Mouse (Mus musculus) cerebellum, adult (tissue): ENCODE results near the gene Hist1h2ao.
A peak's percentile ranks its signal among the peaks of the same experiment; 100 is the strongest.
"Not testable (repeated sequence)": the region's sequence is repeated elsewhere in the genome, so short reads cannot be mapped to it uniquely, and the experiment has no call there.

Source experiments
- ATAC-seq: cut with Nextera tagmentation; 2 replicates; pipeline ENCODE4 v1.9.2; 2017; ENCODE audit warnings: mild to moderate bottlenecking, moderate library complexity, mixed read lengths; ENCODE audit not compliant: insufficient number of reproducible peaks, low FRiP score, low TSS enrichment

Gene Hist1h2ao

GRCm38 (mm10) chr13:21803058-21803457 is 7.2 kb upstream of the Hist1h2ao start:
- not testable (repeated sequence) for ATAC-seq

- 0 out of 2 replicates have a peak, but pooled peaks have one; percentile 22 for ATAC-seq
Observed at GRCm38 (mm10) chr13:21811074-21811473, 809 bp downstream of the Hist1h2ao start.

- ATAC-seq, result 0 out of 2 replicates have a peak, but pooled peaks have one; percentile 62
Observed at GRCm38 (mm10) chr13:21811539-21811938, 1.3 kb downstream of the Hist1h2ao start, which contains the start of gene Hist1h4m. Gene Hist1h4m (plus strand): TSS chr13:21811746.

GRCm38 (mm10) chr13:21812092-21812491 is 1.8 kb downstream of the Hist1h2ao start:
- ATAC-seq, result not testable (repeated sequence)

- ATAC-seq, result not testable (repeated sequence)
Observed at GRCm38 (mm10) chr13:21820082-21820890, 10.0 kb downstream of the Hist1h2ao start.

GRCm38 (mm10) chr13:21828511-21828910 is 18.2 kb downstream of the Hist1h2ao start:
- ATAC-seq, result no peak

- no peak for ATAC-seq
Observed at GRCm38 (mm10) chr13:21830344-21830743, 20.1 kb downstream of the Hist1h2ao start.

- ATAC-seq, result peak; percentile 83
Observed at GRCm38 (mm10) chr13:21831418-21832394, 21.4 kb downstream of the Hist1h2ao start, which contains the start of gene Hist1h4n. Gene Hist1h4n (minus strand): TSS chr13:21832196.

- peak; percentile 97 for ATAC-seq
Observed at GRCm38 (mm10) chr13:21833461-21833860, 23.2 kb downstream of the Hist1h2ao start, which contains the start of the genes Hist1h2ap and Hist1h2br. Gene Hist1h2ap (minus strand): TSS chr13:21833507. Gene Hist1h2br (plus strand): TSS chr13:21833743.

GRCm38 (mm10) chr13:21840508-21840907 is 30.2 kb downstream of the Hist1h2ao start:
- ATAC-seq, result not testable (repeated sequence)

GRCm38 (mm10) chr13:21846356-21846755 is 36.1 kb downstream of the Hist1h2ao start:
- ATAC-seq, result not testable (repeated sequence)

- no peak for ATAC-seq
Observed at GRCm38 (mm10) chr13:21847883-21848282, 37.6 kb downstream of the Hist1h2ao start.

GRCm38 (mm10) chr13:21850696-21851095 is 40.4 kb downstream of the Hist1h2ao start:
- ATAC-seq, result not testable (repeated sequence)

GRCm38 (mm10) chr13:21852215-21852945 is 42.1 kb downstream of the Hist1h2ao start:
- no peak for ATAC-seq

GRCm38 (mm10) chr13:21855146-21855545 is 44.9 kb downstream of the Hist1h2ao start:
- peak; percentile 31; the same call in 1 of the 2 replicates for ATAC-seq

GRCm38 (mm10) chr13:21855698-21856162 is 45.5 kb downstream of the Hist1h2ao start:
- peak; percentile 49; the same call in 1 of the 2 replicates for ATAC-seq
